Comparison of ENCODE assay signal across 9 mouse cellular contexts in the genomic region with DNA sequence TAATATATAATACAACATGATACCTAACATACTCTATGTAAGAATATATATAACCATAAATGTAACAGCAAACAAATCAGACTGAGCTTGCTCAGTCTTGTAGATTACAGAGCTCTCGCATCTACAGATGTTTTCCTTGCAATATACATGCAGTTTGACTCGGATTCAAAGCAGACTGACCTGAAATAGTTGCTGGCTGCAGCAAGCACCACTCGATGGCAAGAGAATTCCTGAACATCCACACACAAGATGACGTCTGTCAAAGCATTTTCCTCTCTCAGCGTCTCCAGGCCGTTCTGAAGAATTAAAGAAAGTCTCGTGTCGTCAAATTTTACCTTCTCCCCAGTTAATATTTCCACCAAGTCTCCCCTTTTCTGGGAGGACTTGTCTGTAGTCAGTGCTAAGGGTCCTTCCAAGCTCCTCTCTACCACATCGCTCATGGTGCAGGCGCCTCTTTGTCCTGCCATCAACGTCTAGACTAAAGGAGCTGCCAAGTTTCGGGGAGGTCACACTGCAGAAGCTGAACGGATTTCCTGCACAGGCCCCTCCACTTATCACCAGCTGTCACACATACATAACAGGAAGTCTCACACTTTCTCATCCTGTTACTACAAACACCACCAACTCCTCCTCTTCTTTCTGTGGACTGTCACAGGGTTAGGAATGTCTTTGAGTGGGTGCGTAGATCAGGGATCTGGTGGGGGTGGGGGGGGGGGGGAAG. TPM values are rescaled to one million over a fixed set of nuclear protein-coding genes. Genes with fewer than 3 reads are reported as not detected.
DNase-seq lines count a peak whose midpoint lies in the region; ATAC-seq and TF ChIP-seq lines count a peak whose summit lies in the region.
"Had no signal": no experiment of that assay in that cellular context is flagged by ENCODE, and none has a peak within 500 bp of the region (broad histone marks: within the 10 kb centered on the region; RNA-seq: fewer than 3 reads in every experiment).

A gene (minus strand): TSS at position 501 of the 721 bp plus-strand sequence.

- peak within 1 kb of the TSS; percentile 19; the same call in 1 of the 2 replicates for H3K27ac ChIP-seq in left cerebral cortex, adult 2 months
- no peak within 1 kb of the TSS for H3K27ac ChIP-seq in hindbrain, embryonic 15.5 days (replicated peaks)
- no peak within 1 kb of the TSS for H3K27ac ChIP-seq in liver, embryonic 14.5 days
- H3K27ac ChIP-seq in forebrain, embryonic 13.5 days = no peak within 1 kb of the TSS
- no peak within 1 kb of the TSS for H3K27ac ChIP-seq in forebrain, embryonic 16.5 days (ENCODE audit: low read length)
- H3K27ac ChIP-seq: limb, embryonic 13.5 days had no signal

- H3K27me3 ChIP-seq in hindbrain, embryonic 15.5 days = no peaks in the 10 kb centered on the region
- no peaks in the 10 kb centered on the region for H3K27me3 ChIP-seq in liver, embryonic 14.5 days (ENCODE audit: control insufficient read depth, insufficient read depth, low read length)
- no peaks in the 10 kb centered on the region for H3K27me3 ChIP-seq in forebrain, embryonic 13.5 days
- no peaks in the 10 kb centered on the region for H3K27me3 ChIP-seq in forebrain, embryonic 16.5 days (replicated peaks; ENCODE audit: control insufficient read depth, insufficient read depth, low read length)
- H3K27me3 ChIP-seq: limb, embryonic 13.5 days had no signal

- 0 out of 2 replicates have a peak within 1 kb of the TSS, but pooled peaks have one; percentile 21 for H3K4me2 ChIP-seq in hindbrain, embryonic 15.5 days
- peak within 1 kb of the TSS; percentile 43 for H3K4me2 ChIP-seq in liver, embryonic 14.5 days (ENCODE audit: low read depth)
- no peak within 1 kb of the TSS for H3K4me2 ChIP-seq in forebrain, embryonic 13.5 days
- no peak within 1 kb of the TSS for H3K4me2 ChIP-seq in forebrain, embryonic 16.5 days (ENCODE audit: low read length)
- H3K4me2 ChIP-seq: limb, embryonic 13.5 days had no signal

- 75% methylated on average over 14 of the region's 14 CpGs for WGBS in hindbrain, embryonic 15.5 days
- 7% methylated on average over 14 of the region's 14 CpGs for WGBS in liver, embryonic 14.5 days (ENCODE audit: insufficient replicate concordance)
- WGBS in forebrain, embryonic 13.5 days = 77% methylated on average over 14 of the region's 14 CpGs
- 75% methylated on average over 14 of the region's 14 CpGs for WGBS in forebrain, embryonic 16.5 days

- peak within 1 kb of the TSS; percentile 7 for H3K4me3 ChIP-seq in left cerebral cortex, adult 2 months
- 0 out of 2 replicates have a peak within 1 kb of the TSS, but pooled peaks have one; percentile 1 for H3K4me3 ChIP-seq in hindbrain, embryonic 15.5 days
- H3K4me3 ChIP-seq in liver, embryonic 14.5 days (ENCODE audit: insufficient read depth in 1 of 2, low read depth in 2 of 2, low read length in 2 of 2) = peak within 1 kb of the TSS; percentile 32 to 49
- no peak within 1 kb of the TSS for H3K4me3 ChIP-seq in forebrain, embryonic 13.5 days
- H3K4me3 ChIP-seq in forebrain, embryonic 16.5 days (replicated peaks; ENCODE audit: low read length) = no peak within 1 kb of the TSS
- H3K4me3 ChIP-seq: limb, embryonic 13.5 days had no signal

- TF ChIP-seq EP300 in liver, embryonic 14.5 days (IDR thresholded peaks at IDR 0.05; ENCODE audit: low read depth) = peak; percentile 33; the same call in 1 of the 2 replicates

- H3K9ac ChIP-seq in hindbrain, embryonic 15.5 days = no peak within 1 kb of the TSS
- no peak within 1 kb of the TSS for H3K9ac ChIP-seq in liver, embryonic 14.5 days (replicated peaks)
- no peak within 1 kb of the TSS for H3K9ac ChIP-seq in forebrain, embryonic 13.5 days
- no peak within 1 kb of the TSS for H3K9ac ChIP-seq in forebrain, embryonic 16.5 days (replicated peaks; ENCODE audit: low read depth, low read length)
- H3K9ac ChIP-seq: limb, embryonic 13.5 days had no signal

- no peak for ATAC-seq in hindbrain, embryonic 15.5 days (ENCODE audit: low FRiP score, low read depth)
- ATAC-seq in liver, embryonic 14.5 days (ENCODE audit: insufficient read depth) = peak; percentile 65
- no peak for ATAC-seq in forebrain, embryonic 13.5 days
- no peak for ATAC-seq in forebrain, embryonic 16.5 days

- no peaks in the 10 kb centered on the region for H3K4me1 ChIP-seq in hindbrain, embryonic 15.5 days (replicated peaks)
- H3K4me1 ChIP-seq in liver, embryonic 14.5 days (replicated peaks; ENCODE audit: control insufficient read depth in 2 of 2, insufficient read depth in 2 of 2, low read length in 1 of 2) = peaks cover 0 to 3% of the 10 kb centered on the region in 2 experiments; a peak in 2 of 4 replicates
- H3K4me1 ChIP-seq in forebrain, embryonic 13.5 days = no peaks in the 10 kb centered on the region
- no peaks in the 10 kb centered on the region for H3K4me1 ChIP-seq in forebrain, embryonic 16.5 days (replicated peaks; ENCODE audit: control insufficient read depth, insufficient read depth, low read length)
- H3K4me1 ChIP-seq: limb, embryonic 13.5 days had no signal

- H3K9me3 ChIP-seq in hindbrain, embryonic 15.5 days = no peaks in the 10 kb centered on the region
- no peaks in the 10 kb centered on the region for H3K9me3 ChIP-seq in liver, embryonic 14.5 days (ENCODE audit: control insufficient read depth, low read length)
- H3K9me3 ChIP-seq in forebrain, embryonic 13.5 days (replicated peaks) = no peaks in the 10 kb centered on the region
- H3K9me3 ChIP-seq in forebrain, embryonic 16.5 days (ENCODE audit: control insufficient read depth, low read length) = no peaks in the 10 kb centered on the region
- H3K9me3 ChIP-seq: limb, embryonic 13.5 days had no signal

- DNase-seq in left cerebral cortex, adult 2 months (ENCODE audit: extremely low spot score in 1 of 2, low spot score in 2 of 2) = no peak
- DNase-seq in left cerebral cortex, adult 18-20 months (ENCODE audit: low spot score in 2 of 2) = no peak
- peak; percentile 12 for DNase-seq in embryo, embryonic 9.5 days (ENCODE audit: extremely low spot score)
- peak; percentile 11 to 17 (median 12) for DNase-seq in liver, embryonic 14.5 days (ENCODE audit: low read depth in 3 of 3, low spot score in 3 of 3)
- DNase-seq in spleen, adult 12 weeks (ENCODE audit: low spot score) = peak; percentile 40

- no peaks in the 10 kb centered on the region for H3K36me3 ChIP-seq in hindbrain, embryonic 15.5 days
- H3K36me3 ChIP-seq in liver, embryonic 14.5 days (replicated peaks; ENCODE audit: control insufficient read depth, insufficient read depth, low read depth) = no peaks in the 10 kb centered on the region
- no peaks in the 10 kb centered on the region for H3K36me3 ChIP-seq in forebrain, embryonic 13.5 days (ENCODE audit: poor library complexity, severe bottlenecking)
- H3K36me3 ChIP-seq in forebrain, embryonic 16.5 days (ENCODE audit: control insufficient read depth, insufficient read depth) = no peaks in the 10 kb centered on the region
- H3K36me3 ChIP-seq: limb, embryonic 13.5 days had no signal

- intact Hi-C loops in left cerebral cortex, adult 2 months (cut with DNase I) = no loop called here

- no peak for TF ChIP-seq CTCF in left cerebral cortex, adult 2 months (IDR thresholded peaks at IDR 0.05)
- TF ChIP-seq CTCF in liver, embryonic 14.5 days (IDR thresholded peaks at IDR 0.05; ENCODE audit: low read depth) = no peak

RNA-seq across cellular contexts. Expression of the gene that starts here (rescaled TPM):
- 1 to 10 TPM in 1 of 2 experiments, under 1 TPM in 1; 0.79 to 1.2 TPM for total RNA-seq in left cerebral cortex, adult 2 months (2021)
- total RNA-seq in left cerebral cortex, adult 18-20 months (2021) = under 1 TPM; 0.79 to 0.84 TPM
- 3.9 and 4.0 TPM in 2 replicates for polyA plus RNA-seq in hindbrain, embryonic 15.5 days (2015; fragmentation: Nextera tagmentation; extraction: Ambion mirVana)
- polyA plus RNA-seq in liver, embryonic 14.5 days (2012; rRNA removed) = 3.9 and 5.0 TPM in 2 replicates
- polyA plus RNA-seq in liver, embryonic 14.5 days (2014; fragmentation: Nextera tagmentation; extraction: Ambion mirVana) = 7.7 and 8.2 TPM in 2 replicates
- polyA plus RNA-seq in forebrain, embryonic 13.5 days (2015; fragmentation: Nextera tagmentation; extraction: Ambion mirVana) = 3.9 and 5.0 TPM in 2 replicates
- 3.8 and 4.4 TPM in 2 replicates for polyA plus RNA-seq in forebrain, embryonic 16.5 days (2015; fragmentation: Nextera tagmentation; extraction: Ambion mirVana)

Comparison
In these comparisons a context has a peak if more than half of its experiments do, and no peak if none do; other contexts are left out.
1. DNase-seq: peak in embryo, embryonic 9.5 days (single experiment), liver, embryonic 14.5 days (3 of 3) and spleen, adult 12 weeks (single experiment); none in left cerebral cortex, adult 2 months (0 of 2) and left cerebral cortex, adult 18-20 months (0 of 2).
2. H3K4me3 ChIP-seq: peak in left cerebral cortex, adult 2 months (single experiment), hindbrain, embryonic 15.5 days (single experiment) and liver, embryonic 14.5 days (2 of 2); none in forebrain, embryonic 13.5 days (single experiment) and forebrain, embryonic 16.5 days (single experiment).
3. H3K4me2 ChIP-seq: peak in hindbrain, embryonic 15.5 days (single experiment) and liver, embryonic 14.5 days (single experiment); none in forebrain, embryonic 13.5 days (single experiment) and forebrain, embryonic 16.5 days (single experiment).